In genomic region chr4:44003622-44004021, GRCm38 (mm10) we compare ENCODE assay signal across 21 mouse cellular contexts. TPM values are rescaled to one million over a fixed set of nuclear protein-coding genes. Genes with fewer than 3 reads are reported as not detected.
DNase-seq lines count a peak whose midpoint lies in the region; ATAC-seq and TF ChIP-seq lines count a peak whose summit lies in the region.
"Had no signal": no experiment of that assay in that cellular context is flagged by ENCODE, and none has a peak within 500 bp of the region (broad histone marks: within the 10 kb centered on the region; RNA-seq: fewer than 3 reads in every experiment).

No protein-coding gene starts in this region.

- DNase-seq in stomach, postnatal 0 days (ENCODE audit: low spot score) = no peak
- DNase-seq in liver, embryonic 11.5 days (ENCODE audit: low spot score) = no peak
- no peak for DNase-seq in layer of hippocampus, postnatal 25 days (ENCODE audit: extremely low spot score in 1 of 2, low spot score in 1 of 2)
- DNase-seq in layer of hippocampus, postnatal 36 days = no peak
- no peak for DNase-seq in ovary, postnatal 36 days (ENCODE audit: low spot score)
- DNase-seq: adrenal gland, postnatal 14 days; cerebellum, adult 11 months; left cerebral cortex, postnatal 4 days; right cerebral cortex, postnatal 25 days had no signal

- WGBS in stomach, embryonic 15.5 days = 50% methylated on average over 6 of the region's 6 CpGs
- WGBS in stomach, postnatal 0 days = 66% methylated on average over 6 of the region's 6 CpGs
- WGBS in bone marrow, adult 2 months = 62% methylated on average over 6 of the region's 6 CpGs
- 62% methylated on average over 6 of the region's 6 CpGs for WGBS in liver, embryonic 11.5 days

- 0 out of 2 replicates have a peak overlapping the region, but pooled peaks have one; percentile 5 for H3K4me2 ChIP-seq in stomach, embryonic 15.5 days
- H3K4me2 ChIP-seq in stomach, postnatal 0 days (replicated peaks; ENCODE audit: low read depth) = no peak overlapping the region
- peak overlapping the region; percentile 67 for H3K4me2 ChIP-seq in liver, embryonic 11.5 days
- H3K4me2 ChIP-seq: embryonic facial prominence, embryonic 15.5 days; kidney, embryonic 15.5 days; lung, embryonic 15.5 days; midbrain, embryonic 12.5 days had no signal

- TF ChIP-seq EP300 in stomach, postnatal 0 days (optimal IDR thresholded peaks at IDR 0.05) = no peak

- H3K27ac ChIP-seq in stomach, embryonic 15.5 days = no peak overlapping the region
- H3K27ac ChIP-seq in stomach, postnatal 0 days (replicated peaks) = no peak overlapping the region
- peak overlapping the region; percentile 92; the same call in 1 of the 2 replicates for H3K27ac ChIP-seq in bone marrow, adult 2 months (ENCODE audit: control insufficient read depth, insufficient read depth, low read depth, low read length, poor library complexity)
- H3K27ac ChIP-seq in liver, embryonic 11.5 days (ENCODE audit: low read depth, low read length) = peak overlapping the region; percentile 94
- H3K27ac ChIP-seq: embryonic facial prominence, embryonic 15.5 days; kidney, embryonic 15.5 days; lung, embryonic 15.5 days; midbrain, embryonic 12.5 days had no signal

- TF ChIP-seq CTCF in stomach, postnatal 0 days (IDR thresholded peaks at IDR 0.05; ENCODE audit: low read depth) = no peak
- TF ChIP-seq CTCF in bone marrow, adult 2 months (IDR thresholded peaks at IDR 0.05; ENCODE audit: control insufficient read depth, insufficient read depth, low read length) = no peak

- ATAC-seq in stomach, embryonic 15.5 days (ENCODE audit: insufficient read depth, low FRiP score, low read depth) = peak; percentile 82; the same call in 1 of the 2 replicates
- no peak for ATAC-seq in stomach, postnatal 0 days (ENCODE audit: low FRiP score, low TSS enrichment)
- ATAC-seq in liver, embryonic 11.5 days (replicated peaks; ENCODE audit: low FRiP score) = peak; percentile 71
- ATAC-seq: CD4-positive, CD25-positive, alpha-beta regulatory T cell, adult 4 months had no signal

- H3K36me3 ChIP-seq in stomach, embryonic 15.5 days = no peaks in the 10 kb centered on the region
- H3K36me3 ChIP-seq in stomach, postnatal 0 days (ENCODE audit: control insufficient read depth, insufficient read depth, low read length) = no peaks in the 10 kb centered on the region
- no peaks in the 10 kb centered on the region for H3K36me3 ChIP-seq in liver, embryonic 11.5 days (ENCODE audit: control insufficient read depth, insufficient read depth, low read length)
- H3K36me3 ChIP-seq: embryonic facial prominence, embryonic 15.5 days; kidney, embryonic 15.5 days; lung, embryonic 15.5 days; midbrain, embryonic 12.5 days had no signal

- H3K9me3 ChIP-seq in stomach, embryonic 15.5 days = no peaks in the 10 kb centered on the region
- no peaks in the 10 kb centered on the region for H3K9me3 ChIP-seq in stomach, postnatal 0 days (ENCODE audit: control insufficient read depth, low read length)
- no peaks in the 10 kb centered on the region for H3K9me3 ChIP-seq in liver, embryonic 11.5 days (ENCODE audit: control insufficient read depth, low read length)
- H3K9me3 ChIP-seq: embryonic facial prominence, embryonic 15.5 days; kidney, embryonic 15.5 days; lung, embryonic 15.5 days had no signal

- no peak overlapping the region for H3K9ac ChIP-seq in stomach, embryonic 15.5 days
- H3K9ac ChIP-seq in stomach, postnatal 0 days (ENCODE audit: low read length) = no peak overlapping the region
- peak overlapping the region; percentile 41 for H3K9ac ChIP-seq in liver, embryonic 11.5 days (ENCODE audit: low read depth, low read length)
- H3K9ac ChIP-seq: embryonic facial prominence, embryonic 15.5 days; kidney, embryonic 15.5 days; lung, embryonic 15.5 days; midbrain, embryonic 12.5 days had no signal

- no peaks in the 10 kb centered on the region for H3K27me3 ChIP-seq in stomach, embryonic 15.5 days (replicated peaks)
- H3K27me3 ChIP-seq in stomach, postnatal 0 days (ENCODE audit: control insufficient read depth, insufficient read depth, low read length) = no peaks in the 10 kb centered on the region
- H3K27me3 ChIP-seq in liver, embryonic 11.5 days (replicated peaks; ENCODE audit: control insufficient read depth, insufficient read depth, low read length) = no peaks in the 10 kb centered on the region
- H3K27me3 ChIP-seq: embryonic facial prominence, embryonic 15.5 days; kidney, embryonic 15.5 days; lung, embryonic 15.5 days; midbrain, embryonic 12.5 days had no signal

- TF ChIP-seq POLR2A in bone marrow, adult 2 months (IDR thresholded peaks at IDR 0.05; ENCODE audit: borderline replicate concordance, control insufficient read depth, low read depth, low read length) = no peak

- no peaks in the 10 kb centered on the region for H3K4me1 ChIP-seq in stomach, embryonic 15.5 days
- no peaks in the 10 kb centered on the region for H3K4me1 ChIP-seq in stomach, postnatal 0 days (replicated peaks; ENCODE audit: control insufficient read depth, insufficient read depth)
- no peaks in the 10 kb centered on the region for H3K4me1 ChIP-seq in bone marrow, adult 2 months (ENCODE audit: control insufficient read depth, insufficient read depth, low read length)
- no peaks in the 10 kb centered on the region for H3K4me1 ChIP-seq in liver, embryonic 11.5 days (replicated peaks; ENCODE audit: control insufficient read depth, insufficient read depth, low read length)
- H3K4me1 ChIP-seq: embryonic facial prominence, embryonic 15.5 days; kidney, embryonic 15.5 days; lung, embryonic 15.5 days; midbrain, embryonic 12.5 days had no signal

- H3K4me3 ChIP-seq in stomach, embryonic 15.5 days (replicated peaks) = no peak overlapping the region; the same call in 1 of the 2 replicates
- no peak overlapping the region for H3K4me3 ChIP-seq in stomach, postnatal 0 days (ENCODE audit: low read depth, low read length)
- H3K4me3 ChIP-seq in bone marrow, adult 2 months (replicated peaks; ENCODE audit: control insufficient read depth, low read depth, low read length) = peak overlapping the region; percentile 56
- H3K4me3 ChIP-seq in liver, embryonic 11.5 days (ENCODE audit: low read depth, low read length) = peak overlapping the region; percentile 33; the same call in 1 of the 2 replicates
- H3K4me3 ChIP-seq: embryonic facial prominence, embryonic 15.5 days; kidney, embryonic 15.5 days; lung, embryonic 15.5 days; midbrain, embryonic 12.5 days had no signal

RNA-seq across cellular contexts. Expression of gene Clta, which starts 0.6 kb away (rescaled TPM):
- 248 and 262 TPM in 2 replicates for polyA plus RNA-seq in stomach, embryonic 15.5 days (2015; fragmentation: Nextera tagmentation; extraction: Ambion mirVana)
- 191 and 194 TPM in 2 replicates for polyA plus RNA-seq in stomach, postnatal 0 days (2015; fragmentation: Nextera tagmentation; extraction: Ambion mirVana)
- polyA plus RNA-seq in bone marrow, adult 2 months (2011; ENCODE audit: insufficient read depth, insufficient read length, low replicate concordance, missing spikeins) = 114 and 168 TPM in 2 replicates
- polyA plus RNA-seq in liver, embryonic 11.5 days (2014; fragmentation: Nextera tagmentation; extraction: Ambion mirVana) = 215 and 216 TPM in 2 replicates
- 100 to 1,000 TPM; 273 to 308 TPM for total RNA-seq in layer of hippocampus, postnatal 25 days (2021)
- total RNA-seq in layer of hippocampus, postnatal 36 days (2021) = 100 to 1,000 TPM; 280 to 304 TPM

RNA-seq across cellular contexts. Expression of gene Ccin, which starts 20.3 kb away (rescaled TPM):
- not detected in 2 replicates for polyA plus RNA-seq in stomach, embryonic 15.5 days (2015; fragmentation: Nextera tagmentation; extraction: Ambion mirVana)
- not detected in 2 replicates for polyA plus RNA-seq in stomach, postnatal 0 days (2015; fragmentation: Nextera tagmentation; extraction: Ambion mirVana)
- not detected in 2 replicates for polyA plus RNA-seq in bone marrow, adult 2 months (2011; ENCODE audit: insufficient read depth, insufficient read length, low replicate concordance, missing spikeins)
- not detected in 2 replicates for polyA plus RNA-seq in liver, embryonic 11.5 days (2014; fragmentation: Nextera tagmentation; extraction: Ambion mirVana)
- total RNA-seq in layer of hippocampus, postnatal 25 days (2021) = not detected
- not detected for total RNA-seq in layer of hippocampus, postnatal 36 days (2021)
- total RNA-seq: adrenal gland, postnatal 14 days; granulocyte monocyte progenitor cell, adult 5-6 weeks; heart, postnatal 25 days; layer of hippocampus, adult 8-10 months had no signal
- polyA plus RNA-seq: CD4-positive, CD25-positive, alpha-beta regulatory T cell, adult 4 months; cortical plate, adult 2 months; embryonic facial prominence, embryonic 15.5 days; intestine, embryonic 14.5 days; kidney, embryonic 15.5 days; lung, embryonic 15.5 days; midbrain, embryonic 12.5 days had no signal

RNA-seq across cellular contexts. Expression of gene Glipr2, which starts 46.4 kb away (rescaled TPM):
- 95.8 and 106 TPM in 2 replicates for polyA plus RNA-seq in stomach, embryonic 15.5 days (2015; fragmentation: Nextera tagmentation; extraction: Ambion mirVana)
- 43.4 and 46.4 TPM in 2 replicates for polyA plus RNA-seq in stomach, postnatal 0 days (2015; fragmentation: Nextera tagmentation; extraction: Ambion mirVana)
- 20.8 and 49.7 TPM in 2 replicates for polyA plus RNA-seq in bone marrow, adult 2 months (2011; ENCODE audit: insufficient read depth, insufficient read length, low replicate concordance, missing spikeins)
- 71.4 and 81.6 TPM in 2 replicates for polyA plus RNA-seq in liver, embryonic 11.5 days (2014; fragmentation: Nextera tagmentation; extraction: Ambion mirVana)
- 1 to 10 TPM; 2.2 to 3.1 TPM for total RNA-seq in layer of hippocampus, postnatal 25 days (2021)
- total RNA-seq in layer of hippocampus, postnatal 36 days (2021) = 1 to 10 TPM; 2.2 TPM

Comparison
In these comparisons a context has a peak if more than half of its experiments do, and no peak if none do; other contexts are left out.
1. H3K27ac ChIP-seq: peak in bone marrow, adult 2 months (single experiment) and liver, embryonic 11.5 days (single experiment); none in stomach, embryonic 15.5 days (single experiment) and stomach, postnatal 0 days (single experiment).
2. H3K4me3 ChIP-seq: peak in bone marrow, adult 2 months (single experiment) and liver, embryonic 11.5 days (single experiment); none in stomach, embryonic 15.5 days (single experiment) and stomach, postnatal 0 days (single experiment).